Mouse (Mus musculus): Measurements from ENCODE around the gene Eif2b3.

GRCm38 (mm10) chr4:117004649-117005048 is 14.6 kb upstream of the Eif2b3 start:
- TF ChIP-seq TAL1 (IDR thresholded peaks at IDR 0.05; ENCODE audit: low read length), result no peak
- no peak for TF ChIP-seq GATA1 (IDR thresholded peaks at IDR 0.05; ENCODE audit: low read length)

Data from erythroblast, embryonic 14.5 days (primary cell).